ENCODE assay signal across 22 mouse cellular contexts in the genomic region with DNA sequence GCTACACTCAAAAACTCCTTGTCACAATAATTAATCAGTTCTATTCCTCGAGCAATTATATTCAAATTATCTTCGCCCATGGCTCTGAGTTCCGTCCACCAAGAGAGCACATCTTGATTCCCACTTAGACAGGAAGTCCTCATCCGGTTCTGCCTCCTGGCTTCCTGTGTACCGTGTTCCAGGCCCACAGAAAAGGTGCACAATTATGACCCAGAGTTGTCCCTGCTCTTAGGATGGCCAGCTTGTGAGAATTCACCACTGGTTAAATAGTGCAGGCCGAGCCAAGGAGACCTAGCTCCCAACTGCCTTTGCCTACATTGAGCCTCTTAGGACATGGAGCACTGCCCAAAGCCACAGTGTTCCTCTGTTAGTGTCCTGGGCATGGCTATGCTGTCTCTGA.
DNase-seq lines count a peak whose midpoint lies in the region; ATAC-seq and TF ChIP-seq lines count a peak whose summit lies in the region.
"Had no signal": no experiment of that assay in that cellular context is flagged by ENCODE, and none has a peak within 500 bp of the region (broad histone marks: within the 10 kb centered on the region; RNA-seq: fewer than 3 reads in every experiment).

No protein-coding gene starts in this region.

- H3K4me2 ChIP-seq in heart, embryonic 11.5 days: no peak overlapping the region
- H3K4me2 ChIP-seq in heart, embryonic 12.5 days: no peak overlapping the region
- H3K4me2 ChIP-seq: embryonic facial prominence, embryonic 13.5 days; embryonic facial prominence, embryonic 15.5 days; forebrain, embryonic 12.5 days had no signal

- H3K27ac ChIP-seq in heart, embryonic 11.5 days (ENCODE audit: low read depth, low read length): no peak overlapping the region
- peak overlapping the region; percentile 5 for H3K27ac ChIP-seq in heart, adult 2 months
- no peak overlapping the region for H3K27ac ChIP-seq in heart, embryonic 12.5 days (ENCODE audit: poor library complexity, severe bottlenecking)
- H3K27ac ChIP-seq: embryonic facial prominence, embryonic 13.5 days; embryonic facial prominence, embryonic 15.5 days; forebrain, embryonic 10.5 days; forebrain, embryonic 12.5 days had no signal

- H3K79me2 ChIP-seq in heart, adult 2 months (replicated peaks; ENCODE audit: control insufficient read depth, insufficient read depth, low read length): no peaks in the 10 kb centered on the region

- intact Hi-C loops in heart, adult 2 months (cut with DNase I): loop anchor here (5.0 to 10.0 kb wide), 2 partner anchors 120 to 478 kb away; no protein-coding TSS in a partner anchor
- intact Hi-C loops in heart, postnatal 25 days (cut with DNase I): no loop called here

- no peak overlapping the region for H3K4me3 ChIP-seq in heart, embryonic 11.5 days (ENCODE audit: low read depth, low read length)
- no peak overlapping the region for H3K4me3 ChIP-seq in heart, adult 2 months
- no peak overlapping the region for H3K4me3 ChIP-seq in heart, embryonic 12.5 days
- H3K4me3 ChIP-seq: embryonic facial prominence, embryonic 13.5 days; embryonic facial prominence, embryonic 15.5 days; erythroblast, embryonic 14.5 days; forebrain, embryonic 10.5 days; forebrain, embryonic 12.5 days had no signal

- peaks cover 3% of the 10 kb centered on the region; the same call in 1 of the 2 replicates for H3K27me3 ChIP-seq in heart, embryonic 11.5 days (ENCODE audit: control insufficient read depth, insufficient read depth, low read length)
- no peaks in the 10 kb centered on the region for H3K27me3 ChIP-seq in heart, adult 2 months (ENCODE audit: control insufficient read depth, insufficient read depth, low read length)
- H3K27me3 ChIP-seq in heart, embryonic 12.5 days (replicated peaks): 0 out of 2 replicates have a peak, but pooled peaks cover 3% of the 10 kb centered on the region
- H3K27me3 ChIP-seq: forebrain, embryonic 12.5 days had no signal

- DNase-seq in heart, adult 11 months: peak; percentile 93
- peak; percentile 12 to 32 for DNase-seq in heart, adult 2 months
- DNase-seq in heart, adult 9 months (ENCODE audit: low spot score in 2 of 2): peak; percentile 11 to 44
- DNase-seq in heart, postnatal 25 days (ENCODE audit: low spot score): no peak
- DNase-seq: adrenal gland, adult 2 months; adrenal gland, postnatal 10 days; adrenal gland, postnatal 25 days; cerebellum, adult 11 months; cerebellum, adult 18-20 months; cerebellum, adult 8-10 months; cerebellum, adult 9-11 months; cerebellum, postnatal 14 days; cerebellum, postnatal 36 days; embryo, embryonic 11 days had no signal

- H3K9ac ChIP-seq in heart, embryonic 11.5 days (ENCODE audit: low read depth, low read length): no peak overlapping the region
- no peak overlapping the region for H3K9ac ChIP-seq in heart, adult 2 months (ENCODE audit: low read depth, low read length)
- H3K9ac ChIP-seq in heart, embryonic 12.5 days: no peak overlapping the region
- H3K9ac ChIP-seq: embryonic facial prominence, embryonic 13.5 days; embryonic facial prominence, embryonic 15.5 days; forebrain, embryonic 12.5 days had no signal

- no peak for ATAC-seq in heart, embryonic 11.5 days (replicated peaks; ENCODE audit: insufficient number of reproducible peaks, low FRiP score, low TSS enrichment)
- ATAC-seq in heart, embryonic 12.5 days (ENCODE audit: insufficient number of reproducible peaks, low FRiP score): no peak
- ATAC-seq: forebrain, embryonic 14.5 days had no signal

- H3K36me3 ChIP-seq in heart, embryonic 11.5 days (ENCODE audit: control insufficient read depth, insufficient read depth, low read length): no peaks in the 10 kb centered on the region
- no peaks in the 10 kb centered on the region for H3K36me3 ChIP-seq in heart, adult 2 months (ENCODE audit: control insufficient read depth, insufficient read depth, low read length)
- H3K36me3 ChIP-seq in heart, embryonic 12.5 days: no peaks in the 10 kb centered on the region
- H3K36me3 ChIP-seq: embryonic facial prominence, embryonic 13.5 days; embryonic facial prominence, embryonic 15.5 days; forebrain, embryonic 10.5 days; forebrain, embryonic 12.5 days had no signal

- no peak for TF ChIP-seq CTCF in heart, adult 2 months (IDR thresholded peaks at IDR 0.05)

- TF ChIP-seq EP300 in heart, adult 2 months (IDR thresholded peaks at IDR 0.05; ENCODE audit: insufficient read depth, low read depth, low read length): peak; percentile 82; the same call in 1 of the 2 replicates

- no peak for TF ChIP-seq POLR2A in heart, adult 2 months (IDR thresholded peaks at IDR 0.05; ENCODE audit: insufficient read depth, low read depth, low read length)

- 76% methylated on average over 6 of the region's 6 CpGs for WGBS in heart, embryonic 11.5 days (ENCODE audit: insufficient replicate concordance)
- WGBS in heart, adult 2 months: 41% methylated on average over 6 of the region's 6 CpGs
- 66% methylated on average over 6 of the region's 6 CpGs for WGBS in heart, embryonic 12.5 days

- peaks cover 2% of the 10 kb centered on the region; the same call in 1 of the 2 replicates for H3K9me3 ChIP-seq in heart, embryonic 11.5 days (replicated peaks; ENCODE audit: control insufficient read depth, low read length)
- H3K9me3 ChIP-seq in heart, embryonic 12.5 days (replicated peaks): no peaks in the 10 kb centered on the region; the same call in 1 of the 2 replicates
- H3K9me3 ChIP-seq: embryonic facial prominence, embryonic 13.5 days; embryonic facial prominence, embryonic 15.5 days; forebrain, embryonic 10.5 days; forebrain, embryonic 12.5 days had no signal

- H3K4me1 ChIP-seq in heart, embryonic 11.5 days (ENCODE audit: control insufficient read depth, insufficient read depth, low read length): peaks cover 12% of the 10 kb centered on the region
- peaks cover 15% of the 10 kb centered on the region for H3K4me1 ChIP-seq in heart, adult 2 months (ENCODE audit: control insufficient read depth, insufficient read depth, low read length)
- H3K4me1 ChIP-seq in heart, embryonic 12.5 days (replicated peaks): peaks cover 30% of the 10 kb centered on the region
